8 mouse cellular contexts compared by ENCODE assay signal in the genomic region with DNA sequence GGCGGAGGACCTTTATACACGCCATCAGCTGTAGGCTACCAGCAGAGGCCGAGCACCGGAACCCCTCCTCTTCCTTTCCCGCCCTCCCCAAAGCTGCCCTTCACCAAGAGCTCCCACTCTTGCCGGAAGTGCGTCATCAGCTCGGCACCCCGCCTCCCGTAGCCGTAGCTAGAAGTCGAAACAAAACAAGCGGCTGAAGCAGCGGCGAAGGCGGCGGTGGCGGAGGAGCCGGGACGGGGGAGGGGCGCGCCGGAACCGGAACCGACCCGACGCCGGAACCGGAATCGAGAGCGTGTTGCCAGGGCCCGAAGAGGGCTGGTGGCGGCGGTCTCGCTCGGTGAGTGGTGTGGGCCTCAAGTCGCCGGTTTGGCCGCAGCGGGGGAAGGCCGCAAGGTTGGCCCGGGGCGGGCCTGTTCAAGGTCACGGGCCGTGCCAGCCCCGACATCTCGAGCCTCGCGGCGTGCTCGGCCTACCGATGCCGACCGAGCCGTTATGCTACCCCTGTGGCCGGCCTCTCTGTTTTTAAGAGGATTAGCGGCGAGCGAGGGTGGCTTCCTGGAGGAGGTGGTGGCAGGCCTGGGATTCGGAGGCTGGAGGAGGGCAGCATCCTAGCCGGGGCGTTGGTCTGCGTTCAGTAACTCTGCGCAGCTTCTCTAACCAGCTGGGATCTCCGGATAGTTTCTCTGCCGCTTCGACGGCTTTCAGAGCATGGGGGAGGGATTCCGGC. TPM values are rescaled to one million over a fixed set of nuclear protein-coding genes. Genes with fewer than 3 reads are reported as not detected.
DNase-seq lines count a peak whose midpoint lies in the region; ATAC-seq lines count a peak whose summit lies in the region.

Gene Usp19, plus strand, starts transcription at position 44 of the 727 bp plus-strand sequence.

- peaks cover 25% of the 10 kb centered on the region for H3K4me1 ChIP-seq in hindbrain, embryonic 12.5 days

- H3K27me3 ChIP-seq in hindbrain, embryonic 12.5 days: no peaks in the 10 kb centered on the region

- DNase-seq in NIH3T3 (ENCODE audit: low read depth): peak; percentile 96
- peak; percentile 97 to 98 for DNase-seq in cerebellum, postnatal 10 days
- peak; percentile 93 to 95 for DNase-seq in frontal cortex, postnatal 10 days (ENCODE audit: low spot score in 2 of 2)
- peak; percentile 93 to 96 for DNase-seq in layer of hippocampus, postnatal 14 days (ENCODE audit: low spot score in 2 of 2)
- peak; percentile 97 for DNase-seq in lung, postnatal 14 days
- DNase-seq in retina, adult 2 months (ENCODE audit: low read depth, low spot score): peak; percentile 94
- peak; percentile 92 to 96 for DNase-seq in thymus, postnatal 36 days

- H3K9ac ChIP-seq in hindbrain, embryonic 12.5 days: peak within 1 kb of the TSS; percentile 97

- ATAC-seq in hindbrain, embryonic 12.5 days (ENCODE audit: low FRiP score): peak; percentile 97

- peaks cover 65% of the 10 kb centered on the region for H3K36me3 ChIP-seq in hindbrain, embryonic 12.5 days

- peak within 1 kb of the TSS; percentile 97 for H3K4me3 ChIP-seq in hindbrain, embryonic 12.5 days

- peak within 1 kb of the TSS; percentile 95 for H3K27ac ChIP-seq in hindbrain, embryonic 12.5 days

- no peaks in the 10 kb centered on the region for H3K9me3 ChIP-seq in hindbrain, embryonic 12.5 days (replicated peaks)

- under 1% methylated on average over 69 of the region's 69 CpGs for WGBS in hindbrain, embryonic 12.5 days

- H3K4me2 ChIP-seq in hindbrain, embryonic 12.5 days (replicated peaks): peak within 1 kb of the TSS; percentile 91

RNA-seq across cellular contexts. Expression of gene Usp19, which starts in this region (rescaled TPM):
- polyA plus RNA-seq in hindbrain, embryonic 12.5 days (2016; fragmentation: Nextera tagmentation; extraction: Ambion mirVana): 107 and 112 TPM in 2 replicates
- 100 to 1,000 TPM; 123 to 128 TPM for total RNA-seq in layer of hippocampus, postnatal 14 days (2021)

Comparison
In these comparisons a context has a peak if more than half of its experiments do, and no peak if none do; other contexts are left out.
1. Peak in every context shown above with its lines: DNase-seq, ATAC-seq, H3K4me3 ChIP-seq and H3K27ac ChIP-seq.